24 mouse cellular contexts compared by ENCODE assay signal in genomic region chr3:12216035-12216434, GRCm38 (mm10).
DNase-seq lines count a peak whose midpoint lies in the region; ATAC-seq lines count a peak whose summit lies in the region.
"Had no signal": no experiment of that assay in that cellular context is flagged by ENCODE, and none has a peak within 500 bp of the region (broad histone marks: within the 10 kb centered on the region; RNA-seq: fewer than 3 reads in every experiment).

No protein-coding gene starts in this region.

- no peaks in the 10 kb centered on the region for H3K9me3 ChIP-seq in hindbrain, embryonic 11.5 days (ENCODE audit: control insufficient read depth, low read length)
- H3K9me3 ChIP-seq in hindbrain, embryonic 12.5 days (replicated peaks), result no peaks in the 10 kb centered on the region
- H3K9me3 ChIP-seq: embryonic facial prominence, embryonic 10.5 days; embryonic facial prominence, embryonic 12.5 days; forebrain, embryonic 13.5 days; forebrain, embryonic 15.5 days; G1E had no signal

- no peak overlapping the region for H3K4me2 ChIP-seq in hindbrain, embryonic 11.5 days (replicated peaks; ENCODE audit: low read depth, low read length)
- no peak overlapping the region for H3K4me2 ChIP-seq in hindbrain, embryonic 12.5 days (replicated peaks)
- H3K4me2 ChIP-seq: embryonic facial prominence, embryonic 12.5 days; forebrain, embryonic 13.5 days; forebrain, embryonic 15.5 days had no signal

- no peaks in the 10 kb centered on the region for H3K36me3 ChIP-seq in hindbrain, embryonic 11.5 days (ENCODE audit: control insufficient read depth, insufficient read depth, low read length)
- no peaks in the 10 kb centered on the region for H3K36me3 ChIP-seq in hindbrain, embryonic 12.5 days
- H3K36me3 ChIP-seq: embryonic facial prominence, embryonic 10.5 days; embryonic facial prominence, embryonic 12.5 days; forebrain, embryonic 15.5 days; G1E had no signal

- intact Hi-C loops in heart, postnatal 36 days (cut with DNase I), result no loop called here

- DNase-seq in hindbrain, embryonic 11.5 days (ENCODE audit: low spot score), result no peak
- DNase-seq in R1 (ENCODE audit: low read depth, low spot score), result peak; percentile 94
- DNase-seq in heart, postnatal 36 days, result no peak
- no peak for DNase-seq in heart, adult 9 months (ENCODE audit: low spot score in 2 of 2)
- DNase-seq: adrenal gland, adult 8-10 months; adrenal gland, postnatal 14 days; adrenal gland, postnatal 36 days; B cell, adult 2 months; cerebellum, adult 11-12 months; cerebellum, adult 2 months; cerebellum, adult 9-10 months; cerebellum, postnatal 10 days; cerebellum, postnatal 25 days; forebrain, postnatal 0 days had no signal

- 75% methylated on average over 1 of the region's 1 CpGs for WGBS in hindbrain, embryonic 11.5 days
- WGBS in hindbrain, embryonic 12.5 days, result 63% methylated on average over 1 of the region's 1 CpGs

- H3K9ac ChIP-seq in hindbrain, embryonic 11.5 days (ENCODE audit: low read depth, low read length), result no peak overlapping the region
- no peak overlapping the region for H3K9ac ChIP-seq in hindbrain, embryonic 12.5 days
- H3K9ac ChIP-seq: embryonic facial prominence, embryonic 12.5 days; forebrain, embryonic 13.5 days; forebrain, embryonic 15.5 days; forebrain, postnatal 0 days had no signal

- H3K4me1 ChIP-seq in hindbrain, embryonic 11.5 days (replicated peaks; ENCODE audit: control insufficient read depth, insufficient read depth, low read length), result no peaks in the 10 kb centered on the region
- no peaks in the 10 kb centered on the region for H3K4me1 ChIP-seq in hindbrain, embryonic 12.5 days
- H3K4me1 ChIP-seq: embryonic facial prominence, embryonic 10.5 days; embryonic facial prominence, embryonic 12.5 days; forebrain, embryonic 13.5 days; forebrain, embryonic 15.5 days had no signal

- H3K4me3 ChIP-seq in hindbrain, embryonic 11.5 days (ENCODE audit: low read depth, low read length), result no peak overlapping the region
- H3K4me3 ChIP-seq in hindbrain, embryonic 12.5 days, result no peak overlapping the region
- H3K4me3 ChIP-seq: embryonic facial prominence, embryonic 10.5 days; embryonic facial prominence, embryonic 12.5 days; forebrain, embryonic 13.5 days; forebrain, embryonic 15.5 days had no signal

- no peaks in the 10 kb centered on the region for H3K27me3 ChIP-seq in hindbrain, embryonic 11.5 days (ENCODE audit: control insufficient read depth, insufficient read depth, low read length)
- no peaks in the 10 kb centered on the region for H3K27me3 ChIP-seq in hindbrain, embryonic 12.5 days
- H3K27me3 ChIP-seq: CH12.LX; embryonic facial prominence, embryonic 12.5 days; forebrain, embryonic 13.5 days; forebrain, embryonic 15.5 days; Patski had no signal

- H3K27ac ChIP-seq in hindbrain, embryonic 11.5 days (ENCODE audit: low read depth, low read length), result no peak overlapping the region
- no peak overlapping the region for H3K27ac ChIP-seq in hindbrain, embryonic 12.5 days
- H3K27ac ChIP-seq: embryonic facial prominence, embryonic 10.5 days; embryonic facial prominence, embryonic 12.5 days; forebrain, embryonic 13.5 days had no signal

- peak; percentile 51; the same call in 1 of the 2 replicates for ATAC-seq in hindbrain, embryonic 11.5 days (ENCODE audit: low FRiP score)
- no peak for ATAC-seq in hindbrain, embryonic 12.5 days (ENCODE audit: low FRiP score)
- ATAC-seq: activated CD4-positive, CD25-positive, alpha-beta regulatory T cell, adult 4 months; CD4-positive, CD25-positive, alpha-beta regulatory T cell, adult 4 months; forebrain, embryonic 13.5 days; forebrain, embryonic 15.5 days; forebrain, postnatal 0 days; Patski had no signal
